Mouse (Mus musculus) liver, postnatal 0 days (tissue): ENCODE measurements around the gene Emcn.

Experiments used
- CTCF ChIP-seq: sonication (generic); IDR thresholded peaks from 2 replicates; pipeline ENCODE4 v1.5.1; 2016; ENCODE audit warnings: antibody characterized with exemption, low read depth
- EP300 ChIP-seq: IDR thresholded peaks from 2 replicates; pipeline ENCODE4 v1.6.1; 2016; ENCODE audit warnings: antibody characterized with exemption, low read depth, mild to moderate bottlenecking

- TF ChIP-seq CTCF (no peak), EP300 (no peak)
Measured at GRCm38 (mm10) chr3:137356697-137357096, 15.8 kb downstream of the Emcn start.
